Mouse (Mus musculus): ENCODE measurements around the gene Pik3cg.
A peak's percentile ranks its signal among the peaks of the same experiment; 100 is the strongest.

Pik3cg gene

DNA sequence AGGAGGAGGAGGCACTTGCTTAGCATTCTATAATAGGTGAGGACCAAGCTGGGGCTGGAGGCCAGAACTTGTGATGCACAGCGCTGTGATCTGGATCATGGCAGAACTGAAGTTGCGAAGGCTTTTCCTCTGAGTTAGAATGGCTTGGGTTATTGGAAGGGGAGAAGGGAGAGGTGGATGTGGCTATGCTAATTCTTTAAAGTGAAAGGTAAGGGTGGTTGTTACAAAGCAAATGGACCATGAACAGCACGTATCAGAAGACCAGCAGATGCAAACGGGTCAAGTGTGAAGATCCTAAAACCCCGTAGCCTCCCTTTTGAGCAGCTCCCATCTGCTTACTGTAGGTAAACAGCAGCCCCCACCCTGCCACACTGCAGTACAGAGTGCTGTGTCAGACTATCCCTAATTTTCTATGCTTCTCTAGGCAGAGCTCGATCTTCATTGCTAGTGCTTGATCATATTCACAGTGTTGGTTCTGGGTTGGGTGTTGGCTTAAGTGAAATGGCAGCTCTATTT, 7.3 kb downstream of the Pik3cg start:
- no peak for DNase-seq (ENCODE audit: low spot score)

DNA sequence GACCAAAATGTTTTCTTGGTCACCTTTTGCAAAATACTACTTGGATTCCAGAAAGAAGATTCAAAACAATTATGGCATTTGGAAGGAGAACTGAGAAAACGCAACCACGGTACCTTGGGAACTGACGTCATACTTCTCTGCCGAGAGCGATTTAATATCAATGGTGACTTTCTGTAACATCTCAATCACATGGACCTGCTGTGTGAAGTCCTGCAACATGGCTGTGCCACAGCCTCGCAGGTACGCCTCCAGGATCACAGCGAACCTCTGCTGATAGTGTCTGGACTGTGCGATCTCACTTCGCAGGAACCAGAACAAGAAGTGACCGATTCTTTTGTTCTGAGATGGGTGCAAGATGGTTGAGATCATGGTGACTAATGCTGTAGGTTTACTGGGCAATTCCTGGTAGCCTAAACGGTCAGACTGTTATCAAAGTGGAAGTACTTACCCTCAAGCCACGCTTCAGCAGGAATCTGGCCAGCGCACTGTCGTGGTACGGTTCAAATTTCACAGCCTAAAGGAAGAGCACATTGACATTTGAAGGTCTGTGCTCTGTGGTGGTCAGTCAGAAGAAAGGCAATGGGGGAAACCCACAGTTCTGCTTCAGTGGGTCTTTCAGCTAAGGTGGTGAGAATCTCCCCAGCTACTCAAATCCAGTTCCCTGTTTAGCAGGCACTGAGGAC, 7.9 kb downstream of the Pik3cg start:
- DNase-seq (ENCODE audit: low spot score), result no peak

DNA sequence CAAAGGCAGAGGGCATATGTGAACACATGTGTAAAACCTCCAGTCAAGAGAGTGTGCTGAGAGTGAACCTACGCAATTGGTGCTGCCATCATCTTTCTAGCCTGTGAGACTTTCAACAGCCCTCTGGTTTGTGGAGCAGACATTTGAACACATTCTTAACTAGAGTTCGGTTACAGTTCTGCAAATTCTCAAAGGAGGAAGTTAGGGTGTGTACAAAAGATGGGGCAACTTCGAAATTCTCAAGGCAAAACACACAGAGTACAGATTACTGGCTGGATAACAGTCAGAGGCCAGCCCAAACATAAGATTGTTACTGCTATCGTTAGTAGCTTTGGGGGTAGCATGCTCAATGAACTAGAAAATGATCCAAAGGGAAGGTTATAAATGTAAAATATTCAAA, 9.0 kb downstream of the Pik3cg start:
- DNase-seq (ENCODE audit: low spot score), result no peak

DNA sequence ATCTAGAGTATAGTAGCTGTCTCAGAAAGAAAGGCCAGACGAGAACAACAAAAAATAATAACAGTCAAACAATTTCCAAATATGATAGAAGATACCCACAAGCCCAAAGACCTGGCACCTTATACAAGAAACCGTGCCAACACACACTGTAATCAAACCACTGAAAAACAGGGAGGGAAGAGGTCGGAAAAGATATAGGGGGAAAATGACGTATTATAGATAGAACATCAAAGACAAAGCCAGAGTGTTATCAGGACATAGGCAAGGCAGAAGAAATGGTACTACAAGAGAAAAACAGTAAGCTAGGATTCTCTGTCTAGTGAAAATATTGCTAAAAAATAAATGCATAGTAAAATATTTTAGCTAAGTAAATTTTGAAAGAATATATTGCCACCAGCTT, 10.4 kb downstream of the Pik3cg start:
- no peak for DNase-seq (ENCODE audit: low spot score)

DNA sequence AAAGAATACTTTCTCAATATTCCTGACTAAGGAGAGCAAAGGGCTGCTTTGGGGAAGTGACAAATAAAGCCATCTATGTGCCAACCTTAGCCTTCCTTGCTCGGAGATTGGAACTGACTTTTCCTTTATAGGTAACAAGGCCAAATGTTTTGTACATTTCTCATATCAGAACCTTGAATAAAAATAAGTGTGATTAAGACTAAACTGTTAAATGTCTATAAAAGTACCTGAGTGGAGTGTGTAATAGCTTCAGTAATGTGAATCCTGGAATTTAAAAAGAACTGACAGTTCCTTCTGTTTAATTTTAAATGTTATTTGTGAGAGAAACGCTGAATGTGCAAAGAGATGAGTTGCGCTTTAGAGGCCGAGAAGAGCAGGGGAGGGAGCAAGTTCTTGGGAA, 13.5 kb downstream of the Pik3cg start:
- no peak for DNase-seq (ENCODE audit: low spot score)

DNA sequence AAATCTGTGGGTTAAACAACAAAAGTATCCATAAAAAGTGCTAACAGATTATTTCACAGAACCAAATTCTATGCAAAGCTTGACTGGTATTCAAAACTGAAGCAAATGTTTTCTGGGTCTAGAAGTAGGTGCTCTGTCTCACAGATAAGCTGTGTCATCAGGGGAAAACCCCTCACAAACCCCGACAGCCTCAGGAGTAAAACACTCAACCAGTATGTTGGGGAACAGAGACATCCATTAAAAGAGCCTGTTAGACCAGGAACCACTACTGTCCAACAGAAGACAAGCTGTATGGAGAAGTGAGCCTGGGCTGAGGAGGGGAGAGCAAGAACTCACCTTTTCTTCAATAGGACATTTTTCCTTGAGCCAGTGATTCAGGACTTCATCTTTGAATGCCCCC, 14.1 kb downstream of the Pik3cg start:
- DNase-seq (ENCODE audit: low spot score), result no peak

DNA sequence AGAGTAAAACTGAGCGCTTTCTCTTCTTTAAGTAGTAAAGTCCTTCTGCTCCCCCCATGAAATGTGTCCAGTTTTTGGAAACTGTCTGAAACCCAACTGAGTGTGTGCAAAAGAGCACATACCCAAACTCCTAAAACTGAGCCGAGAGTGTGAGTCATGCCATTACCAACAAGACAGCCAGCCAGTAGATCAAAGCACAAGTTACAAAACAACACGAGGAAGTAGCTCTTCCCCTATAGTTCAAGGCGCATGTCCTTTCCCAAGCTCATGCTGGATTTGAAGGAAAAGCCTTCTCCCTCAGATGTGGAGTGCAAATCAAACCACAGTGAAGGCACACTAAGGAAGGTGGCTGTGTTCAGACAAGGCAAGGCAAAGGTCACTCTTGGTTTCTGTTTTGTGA, 17.5 kb downstream of the Pik3cg start:
- no peak for DNase-seq (ENCODE audit: low spot score)

DNA sequence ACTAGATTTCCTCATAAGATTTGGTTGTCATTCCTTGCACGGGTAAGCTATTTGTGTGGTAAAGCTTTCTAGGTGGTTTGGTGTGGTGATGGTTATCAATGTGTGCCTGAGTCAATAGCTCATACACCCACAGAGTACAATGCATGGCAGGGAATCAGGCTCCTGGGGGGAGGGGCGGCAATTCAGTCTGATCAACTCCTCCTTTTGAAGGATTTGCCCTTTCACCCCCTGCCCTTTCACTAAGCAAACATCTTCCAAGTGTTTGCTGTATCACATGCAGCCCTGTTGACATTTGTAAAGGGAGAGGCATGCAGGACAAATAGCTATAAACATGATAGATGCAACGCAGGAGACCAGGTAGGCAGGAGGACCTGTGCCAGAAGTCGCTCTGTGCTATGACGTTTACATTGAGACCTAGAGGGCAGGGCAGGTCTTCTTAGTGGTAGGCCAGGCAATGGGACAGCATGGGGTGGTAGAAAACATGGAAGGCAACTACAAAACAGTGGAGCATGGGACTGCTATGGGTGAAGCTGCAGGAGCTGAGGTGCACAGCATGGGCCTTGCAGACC, 20.7 kb downstream of the Pik3cg start:
- DNase-seq (ENCODE audit: low spot score), result no peak

DNA sequence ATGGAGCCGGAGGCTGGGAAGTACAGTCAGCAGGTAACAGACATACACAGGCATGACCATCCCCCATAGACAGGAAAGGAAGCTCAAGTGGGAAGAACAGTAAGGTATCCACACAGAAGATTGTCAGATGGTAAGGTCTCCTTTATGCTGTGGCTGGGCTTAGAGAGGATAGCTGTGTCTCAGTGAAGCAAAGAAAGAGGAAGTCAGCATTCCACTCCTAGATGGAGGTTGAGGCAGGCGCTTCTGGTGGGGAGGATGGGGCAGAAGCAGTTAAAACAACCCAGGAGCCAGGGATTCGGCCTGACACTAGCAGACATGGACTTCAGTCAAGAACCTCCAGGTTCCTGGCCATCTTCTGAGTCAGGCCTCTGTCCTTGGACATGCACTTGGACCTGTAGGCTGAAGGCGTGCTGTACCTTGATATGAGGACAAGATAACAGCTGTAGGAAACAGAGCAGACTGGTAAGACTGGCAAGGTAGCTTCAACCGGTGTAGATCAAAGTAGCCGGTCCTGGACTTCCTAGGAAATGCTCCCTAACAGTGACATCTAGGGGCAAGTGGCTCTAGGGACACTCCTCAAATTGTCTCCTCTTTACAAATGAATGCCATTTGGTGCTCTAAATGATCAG, 21.7 kb downstream of the Pik3cg start:
- no peak for DNase-seq (ENCODE audit: low spot score)

DNA sequence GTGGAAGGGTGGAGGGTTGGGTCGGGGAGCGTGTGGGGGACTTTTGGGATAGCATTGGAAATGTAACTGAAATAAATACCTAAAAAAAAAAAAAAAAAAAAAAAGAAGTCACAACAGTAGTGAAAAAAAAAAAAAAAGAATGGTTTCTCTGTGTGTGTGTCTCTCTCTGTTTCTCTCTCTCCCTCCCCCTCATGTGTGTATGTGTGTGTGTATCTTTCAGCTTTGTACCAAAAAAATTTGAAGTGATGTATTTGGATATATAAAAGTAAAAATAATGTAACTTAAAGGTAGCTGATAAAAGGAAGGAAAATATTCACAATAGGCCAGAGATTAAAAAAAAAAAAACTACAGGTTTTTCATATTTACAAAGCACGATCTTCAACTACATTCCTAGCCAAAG, 23.6 kb downstream of the Pik3cg start:
- no peak for DNase-seq (ENCODE audit: low spot score)

DNA sequence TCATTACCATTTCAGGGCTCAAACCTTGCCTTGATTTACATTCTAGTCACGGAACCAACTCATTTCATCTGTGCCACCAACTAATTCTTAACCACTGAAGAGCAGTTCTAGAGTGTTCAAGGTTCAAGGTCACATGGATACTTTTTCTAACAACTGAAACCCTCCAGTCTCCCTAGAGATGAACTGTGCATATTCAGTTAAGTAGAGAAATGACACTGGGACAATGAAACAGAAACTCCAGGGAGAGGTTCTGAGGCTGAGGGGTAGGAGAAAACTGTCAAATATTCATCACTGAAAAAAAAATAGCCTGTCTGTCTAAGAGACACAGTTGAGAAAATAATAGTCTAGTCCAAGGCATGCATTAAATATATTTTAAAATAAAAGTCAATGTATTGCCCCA, 24.9 kb downstream of the Pik3cg start:
- no peak for DNase-seq (ENCODE audit: low spot score)

DNA sequence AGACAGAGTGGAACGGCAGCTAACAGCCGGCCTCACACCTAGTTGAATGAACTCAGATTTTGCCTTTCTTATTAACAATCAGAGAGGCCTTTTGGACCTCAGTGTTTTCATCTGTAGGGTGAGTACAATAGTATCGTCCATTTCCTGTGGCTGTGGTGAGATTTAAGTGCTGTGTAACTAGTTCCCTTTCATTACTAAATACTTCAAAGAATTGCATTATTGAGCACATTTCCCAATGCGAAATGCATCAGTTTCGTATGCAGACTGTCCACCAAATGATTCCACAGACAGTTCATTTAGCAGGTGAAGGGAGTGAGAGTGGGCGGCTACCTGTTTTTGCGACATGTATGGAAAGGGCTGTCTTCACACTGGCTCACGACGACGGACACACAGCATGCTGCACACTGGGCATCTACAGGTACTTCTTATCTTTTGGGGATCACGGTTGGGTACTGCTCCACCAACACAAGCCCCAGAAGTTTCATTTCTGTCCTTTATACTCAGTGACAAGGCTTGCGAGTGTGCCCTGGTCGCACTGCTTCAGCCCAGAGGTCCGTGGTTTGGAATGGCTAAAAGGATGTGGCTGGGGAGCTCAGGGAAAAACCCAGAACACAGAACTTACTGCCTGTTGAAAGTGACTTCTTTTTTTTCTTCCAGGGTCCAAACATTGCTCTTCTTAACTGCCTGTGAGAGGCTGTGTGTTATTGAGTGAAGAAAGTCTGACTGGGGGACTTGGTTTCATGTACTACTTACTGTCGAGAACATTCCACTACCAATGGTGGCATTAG, 25.6 kb downstream of the Pik3cg start:
- no peak for DNase-seq (ENCODE audit: low spot score)

DNA sequence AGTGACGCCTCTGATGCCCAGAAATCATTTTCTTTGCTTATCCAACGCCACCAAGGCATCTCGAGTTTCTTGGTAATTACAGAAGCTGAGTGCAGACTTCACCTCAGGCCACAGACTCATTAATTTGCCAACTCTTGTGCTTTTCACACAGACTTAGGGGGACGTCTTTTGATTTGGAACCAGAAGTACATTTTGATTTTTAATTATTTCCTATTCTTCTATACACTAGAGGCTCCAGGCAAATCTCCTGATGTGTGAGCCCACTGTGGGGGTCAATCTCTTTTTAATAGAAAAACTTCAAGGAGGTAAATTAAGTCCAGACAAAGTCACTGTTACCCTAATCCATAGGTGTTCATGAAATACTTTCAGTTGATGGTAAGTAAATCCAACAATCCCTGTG, 26.6 kb downstream of the Pik3cg start:
- no peak for DNase-seq (ENCODE audit: low spot score)

DNA sequence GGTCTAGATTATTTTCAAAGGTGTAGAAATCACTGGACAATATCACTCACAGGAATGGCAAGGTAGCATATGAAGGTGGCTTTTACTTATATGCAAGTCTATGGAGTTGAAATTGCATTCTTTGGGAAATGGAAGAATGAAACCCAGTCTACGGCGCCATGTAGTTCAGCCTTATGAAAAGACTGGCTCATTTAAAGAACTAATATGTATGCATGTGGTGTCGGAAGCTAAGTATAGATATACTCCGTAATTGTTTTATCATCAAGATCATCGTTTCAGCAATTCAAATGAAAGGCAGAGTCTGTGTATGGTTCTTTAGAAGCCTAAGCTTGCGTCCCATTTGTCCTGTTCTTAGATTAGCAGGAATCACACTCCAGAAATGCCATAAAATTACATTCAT, 34.0 kb downstream of the Pik3cg start:
- DNase-seq (ENCODE audit: low spot score), result no peak

DNA sequence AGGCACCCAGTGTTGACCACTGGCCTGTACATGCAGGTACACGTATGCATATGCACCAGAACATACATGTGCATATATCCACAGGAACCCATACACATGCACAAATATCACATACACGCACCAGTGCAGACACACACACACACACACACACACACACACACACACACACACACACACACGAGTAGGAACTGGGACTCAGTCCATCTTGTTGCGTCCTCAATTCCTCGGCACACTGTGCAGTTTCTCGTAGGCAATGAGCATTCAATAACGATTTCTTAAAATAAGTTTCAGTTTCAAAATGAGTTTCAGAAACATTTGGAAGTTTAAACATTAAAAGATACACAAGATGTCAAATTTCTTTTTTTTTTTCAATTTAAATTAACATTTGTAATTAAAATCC, 35.6 kb downstream of the Pik3cg start:
- DNase-seq (ENCODE audit: low spot score), result no peak

DNA sequence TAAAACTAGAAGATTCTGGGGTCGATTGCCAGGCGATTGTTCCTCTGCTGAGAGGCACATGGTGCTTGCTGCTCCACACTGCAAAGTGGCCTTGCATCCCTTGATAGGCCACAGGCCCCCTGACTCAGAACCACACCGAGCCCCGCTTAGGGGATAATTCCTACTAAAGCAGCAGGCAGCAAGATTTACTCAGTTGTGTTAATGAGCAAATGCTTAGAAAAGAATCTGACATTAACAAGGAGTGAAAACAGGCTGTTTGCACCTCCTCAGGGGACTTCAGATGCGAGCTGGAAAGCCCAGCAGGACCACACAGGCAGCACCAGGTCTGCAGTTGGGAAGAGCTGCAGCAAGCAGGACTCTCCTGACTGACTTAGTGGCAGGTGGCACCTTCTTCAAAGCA, 39.3 kb downstream of the Pik3cg start:
- DNase-seq (ENCODE audit: low spot score), result no peak

DNA sequence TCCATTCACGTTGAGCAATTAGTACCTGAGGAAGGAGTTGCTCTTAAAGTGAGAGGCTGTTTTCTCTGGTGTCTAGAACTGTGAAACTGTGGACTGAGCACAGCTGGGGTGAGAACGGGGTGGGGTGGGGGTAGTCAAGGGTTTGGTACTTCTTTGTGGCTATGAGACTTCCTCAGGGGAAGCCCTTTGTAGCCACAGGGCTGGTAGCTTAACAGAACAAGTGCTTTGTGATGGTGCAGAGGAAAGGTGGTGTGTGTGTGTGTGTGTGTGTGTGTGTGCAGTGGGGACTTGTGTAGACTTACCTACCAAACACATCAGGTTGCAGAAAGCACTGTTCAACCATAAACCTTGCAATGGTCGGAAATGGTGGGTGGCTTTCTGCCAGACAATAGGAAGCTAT, 39.7 kb downstream of the Pik3cg start:
- DNase-seq (ENCODE audit: low spot score), result no peak

DNA sequence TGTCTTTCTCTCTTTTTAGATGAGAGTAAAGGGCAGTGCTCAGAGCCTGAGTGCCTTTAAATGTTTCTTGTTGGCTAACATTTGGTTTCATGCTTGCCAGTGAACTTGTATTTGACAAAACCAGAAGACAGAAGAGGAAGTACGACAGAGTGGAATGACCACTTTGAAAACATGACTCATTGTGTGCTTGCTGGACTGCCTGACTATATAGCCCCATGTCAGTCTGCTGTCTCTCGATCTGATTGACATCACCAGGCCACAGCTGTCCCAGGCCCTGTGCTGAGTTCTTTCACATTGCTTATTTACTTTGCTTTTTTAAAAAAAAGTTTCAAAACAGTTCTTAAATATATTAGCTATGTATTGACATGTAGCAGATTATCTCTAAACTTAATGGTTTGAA, 44.8 kb downstream of the Pik3cg start:
- no peak for DNase-seq (ENCODE audit: low spot score)

DNA sequence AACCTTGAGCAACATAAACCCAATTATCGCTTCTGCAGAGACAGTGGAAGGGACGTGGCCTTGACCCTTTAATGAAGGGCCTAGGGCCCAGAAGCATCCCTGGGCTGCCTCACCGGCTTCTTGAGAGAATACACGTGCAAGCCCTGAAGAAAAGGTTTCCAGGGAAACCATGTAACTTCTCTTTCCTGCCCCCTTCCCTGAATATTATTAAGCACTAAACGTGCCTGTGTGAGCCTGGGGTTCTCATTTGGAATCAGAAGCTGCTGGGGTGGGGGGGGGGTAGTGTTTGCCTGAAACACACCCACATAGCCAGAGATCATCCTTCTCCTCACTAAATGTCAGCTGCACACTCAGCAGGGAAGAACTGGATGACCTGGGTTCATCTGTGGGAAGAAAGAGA, 49.7 kb downstream of the Pik3cg start:
- DNase-seq (ENCODE audit: low spot score), result no peak

DNA sequence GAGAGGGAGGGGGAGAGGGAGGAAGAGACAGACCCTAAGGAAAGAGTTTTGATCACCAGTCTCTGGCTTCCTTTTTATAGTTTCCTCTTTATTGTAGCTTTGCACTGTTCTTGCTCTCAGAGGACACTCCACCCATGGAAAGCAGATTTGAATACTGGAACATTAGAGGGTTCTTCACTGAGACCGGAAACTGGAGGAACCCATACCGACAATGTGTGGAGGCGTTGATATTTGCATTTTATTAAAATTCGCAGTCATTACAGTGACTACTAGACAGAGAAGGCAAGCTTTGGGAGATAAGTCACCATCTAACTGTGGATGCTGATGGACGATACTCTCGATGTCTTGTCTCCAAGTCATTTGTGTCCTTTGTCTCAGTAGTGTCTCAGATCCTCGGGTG, 61.9 kb downstream of the Pik3cg start:
- DNase-seq (ENCODE audit: low spot score), result no peak

DNA sequence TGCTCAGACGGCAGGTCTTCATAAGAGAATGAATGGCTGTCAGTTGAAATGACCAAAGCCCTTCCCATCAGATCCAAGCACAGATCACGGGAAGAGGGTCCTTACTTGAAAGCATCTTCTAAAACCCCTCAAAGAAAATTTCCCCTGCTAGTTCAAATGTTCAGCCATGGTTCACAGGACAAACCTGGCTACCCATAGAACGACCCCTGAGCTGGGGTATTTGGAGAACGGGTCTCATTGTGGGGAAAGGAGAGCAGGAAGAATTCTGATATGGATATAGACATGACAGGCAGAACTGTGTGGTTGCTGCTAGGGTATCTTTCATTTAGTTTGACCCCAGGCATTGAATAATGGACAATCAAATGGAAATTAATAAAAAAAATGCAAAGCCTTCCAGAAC, 62.8 kb downstream of the Pik3cg start:
- no peak for DNase-seq (ENCODE audit: low spot score)

DNA sequence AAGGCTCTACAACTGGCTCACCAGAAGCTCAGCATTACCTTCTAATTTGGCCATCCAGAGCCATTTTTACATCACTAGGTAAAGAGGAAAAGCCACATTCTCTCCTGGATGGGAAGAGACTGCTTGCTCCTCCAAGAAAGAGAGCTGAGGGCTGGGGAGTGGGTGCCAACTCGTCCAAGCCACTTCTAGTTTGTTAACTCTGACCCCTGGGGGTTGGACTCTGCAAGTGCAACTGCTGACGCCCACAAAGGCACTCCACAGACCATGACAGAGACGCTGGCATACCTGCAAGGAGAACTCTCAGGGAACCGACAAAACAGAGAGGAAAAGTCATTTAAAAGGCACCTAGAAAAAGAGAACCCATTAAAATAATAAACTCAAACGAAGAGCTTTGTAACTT, 63.9 kb downstream of the Pik3cg start:
- DNase-seq (ENCODE audit: low spot score), result peak; percentile 73

DNA sequence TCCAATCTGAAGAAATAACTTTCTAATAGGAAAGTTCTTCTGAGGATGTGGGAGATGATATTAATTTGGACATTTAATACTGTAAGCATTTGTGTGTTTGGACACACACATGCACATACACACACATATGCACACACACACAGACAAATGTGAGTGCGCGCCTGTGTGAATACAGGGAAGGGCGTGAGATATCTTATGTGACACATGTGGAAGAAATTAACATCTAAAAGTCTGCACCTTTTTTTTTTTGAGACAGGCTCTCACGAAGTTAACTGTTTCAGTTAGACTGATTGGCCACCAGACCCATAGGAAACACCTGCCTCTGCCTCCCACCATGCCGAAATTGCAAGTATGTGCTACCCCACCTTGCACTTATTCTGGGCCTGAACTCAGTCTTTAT, 64.7 kb downstream of the Pik3cg start:
- DNase-seq (ENCODE audit: low spot score), result no peak
